Mouse (Mus musculus) left cerebral cortex, adult 8-10 months (tissue): ENCODE data around the gene Utrn. TPM values are rescaled to one million over a fixed set of nuclear protein-coding genes. Genes with fewer than 3 reads are reported as not detected.
"Not testable (repeated sequence)": the region's sequence is repeated elsewhere in the genome, so short reads cannot be mapped to it uniquely, and the experiment has no call there.

ENCODE experiments used
- DNase-seq, 2 experiments: peaks; one replicate each; pipeline ENCODE4 v3.0.0; 2022; ENCODE audit warnings: low spot score in 2 of 2
- total RNA-seq, 4 experiments: library from RNA; stranded (reverse); gene quantifications; 2 replicates each; pipeline ENCODE4 v1.2.4; 2022

The Utrn gene
- total RNA-seq, 4 experiments from 2014 or later: 69.4 to 88.4 (median 77.1) TPM

DNA sequence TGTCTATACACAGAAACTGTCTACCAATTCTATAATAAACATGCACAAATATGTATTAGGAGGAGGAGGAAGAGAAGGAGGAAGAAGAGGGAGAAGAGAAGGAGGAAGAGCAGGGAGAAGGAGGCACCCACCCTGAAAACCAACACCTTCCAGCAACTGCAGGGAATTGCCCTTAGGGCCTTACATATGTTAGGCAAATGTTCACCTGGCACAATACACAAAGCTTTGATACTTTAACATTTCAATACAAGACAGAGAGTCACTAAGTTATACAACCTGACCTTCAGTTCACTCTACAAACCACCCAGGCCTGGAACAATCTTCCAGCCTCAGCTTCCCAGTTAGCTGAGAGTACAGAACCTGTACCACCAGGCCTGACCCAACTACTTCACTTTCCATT is 260.5 kb downstream of the Utrn start:
- no peak for DNase-seq

DNA sequence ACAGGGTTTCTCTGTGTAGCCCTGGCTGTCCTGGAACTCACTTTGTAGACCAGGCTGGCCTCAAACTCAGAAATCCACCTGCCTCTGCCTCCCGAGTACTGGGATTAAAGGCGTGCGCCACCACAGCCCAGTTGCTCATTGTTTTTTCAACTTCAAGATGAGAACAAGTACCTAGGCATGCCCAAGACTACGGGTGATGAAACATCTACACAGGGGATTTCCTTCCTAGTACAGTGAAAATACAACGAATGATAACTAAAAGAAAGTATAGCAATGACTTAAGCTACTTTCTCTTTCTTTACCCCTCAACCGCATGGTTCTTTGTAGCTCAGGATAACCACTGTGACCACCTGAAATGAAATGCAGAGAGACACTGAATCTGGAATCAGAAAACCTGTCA is 262.0 kb downstream of the Utrn start:
- DNase-seq: not testable (repeated sequence)

- no peak for DNase-seq
Observed at GRCm38 (mm10) chr10:12595379-12595778, 273.8 kb downstream of the Utrn start.

DNA sequence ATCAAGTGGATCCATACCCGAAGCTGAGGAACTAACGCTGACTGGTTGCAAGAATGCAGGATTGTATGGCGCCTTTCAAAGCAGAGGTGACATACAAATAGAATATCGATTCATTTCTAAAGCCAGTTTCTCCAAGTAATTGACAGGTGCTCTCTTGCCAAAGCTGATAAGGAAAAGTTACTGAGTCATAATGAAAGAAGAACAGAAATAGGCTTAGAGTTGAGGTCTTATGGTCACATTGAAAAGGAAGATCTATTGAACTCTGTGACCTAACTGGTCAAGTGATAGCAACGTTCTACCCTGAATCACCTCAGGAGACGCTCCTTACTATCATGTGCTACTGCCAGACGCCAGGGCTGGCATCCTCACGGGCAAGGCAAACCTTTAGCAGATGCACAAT is 274.2 kb downstream of the Utrn start:
- no peak for DNase-seq

GRCm38 (mm10) chr10:12593071-12593470 is 276.1 kb downstream of the Utrn start:
- no peak for DNase-seq

DNA sequence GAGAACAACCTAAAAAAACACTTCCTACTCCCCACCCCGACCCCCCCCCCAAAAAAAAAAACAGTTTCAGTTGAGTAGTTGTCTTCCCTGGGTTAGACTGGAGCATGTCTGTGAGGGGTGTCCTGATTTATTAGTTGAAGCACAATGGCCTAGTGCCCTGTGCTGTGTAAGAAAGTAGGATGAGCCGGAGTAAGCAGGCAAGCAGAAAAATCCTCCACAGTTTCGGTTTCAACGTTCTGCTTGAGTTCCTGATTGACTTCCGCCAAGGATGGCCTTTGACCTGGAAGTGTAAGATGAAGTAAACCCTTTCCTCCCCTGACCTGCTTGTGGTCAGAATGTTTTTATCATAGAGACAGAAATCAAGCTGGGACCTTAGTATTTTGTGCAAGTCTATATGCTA is 277.2 kb downstream of the Utrn start:
- DNase-seq: no peak

GRCm38 (mm10) chr10:12588051-12588450 is 281.1 kb downstream of the Utrn start:
- no peak for DNase-seq

DNA sequence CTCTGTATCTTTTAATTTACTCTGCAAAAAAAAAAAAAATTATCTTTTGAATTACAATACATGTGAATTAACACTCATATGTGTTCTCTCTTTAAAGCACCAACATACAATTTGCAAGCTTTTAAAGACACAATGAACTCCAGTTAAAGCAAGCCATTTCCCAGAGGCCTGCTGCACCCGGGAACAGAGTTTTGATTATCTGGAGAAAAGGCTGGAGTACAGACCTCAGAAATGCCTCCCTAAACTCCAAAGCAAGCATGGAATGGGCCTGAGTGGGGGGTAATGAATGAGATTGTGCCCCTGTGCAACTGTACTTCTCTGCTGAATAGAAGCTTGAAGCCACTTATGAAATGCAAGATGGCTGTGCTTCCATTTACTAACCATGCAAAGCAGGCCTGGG is 281.8 kb downstream of the Utrn start:
- no peak for DNase-seq

DNA sequence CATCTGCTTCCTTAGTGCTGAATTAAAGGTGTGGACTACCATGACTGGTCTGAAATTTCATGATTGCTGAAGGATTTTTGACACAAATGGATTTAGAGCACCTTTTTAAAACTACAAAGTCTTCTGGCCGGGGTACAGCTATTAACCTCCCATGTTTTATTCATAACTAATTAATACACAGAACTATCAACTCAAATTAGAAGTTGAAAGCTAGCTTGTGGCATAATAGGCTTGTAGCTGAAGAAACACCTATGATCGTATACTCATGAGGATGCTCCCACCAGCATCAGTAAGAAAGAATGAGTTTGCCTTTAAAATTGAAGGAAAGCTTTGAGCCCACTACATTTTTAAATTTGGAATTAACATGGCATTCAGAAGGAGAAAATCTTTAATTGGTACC is 282.3 kb downstream of the Utrn start:
- DNase-seq: no peak

- DNase-seq: no peak
Observed at GRCm38 (mm10) chr10:12586200-12586599, 283.0 kb downstream of the Utrn start.

- no peak for DNase-seq
Observed at GRCm38 (mm10) chr10:12583473-12583872, 285.7 kb downstream of the Utrn start.

- DNase-seq: no peak
Observed at GRCm38 (mm10) chr10:12579048-12579447, 290.1 kb downstream of the Utrn start.

- DNase-seq: no peak
Observed at GRCm38 (mm10) chr10:12575849-12576435, 293.2 kb downstream of the Utrn start.

GRCm38 (mm10) chr10:12574760-12575159 is 294.4 kb downstream of the Utrn start:
- DNase-seq: no peak

DNA sequence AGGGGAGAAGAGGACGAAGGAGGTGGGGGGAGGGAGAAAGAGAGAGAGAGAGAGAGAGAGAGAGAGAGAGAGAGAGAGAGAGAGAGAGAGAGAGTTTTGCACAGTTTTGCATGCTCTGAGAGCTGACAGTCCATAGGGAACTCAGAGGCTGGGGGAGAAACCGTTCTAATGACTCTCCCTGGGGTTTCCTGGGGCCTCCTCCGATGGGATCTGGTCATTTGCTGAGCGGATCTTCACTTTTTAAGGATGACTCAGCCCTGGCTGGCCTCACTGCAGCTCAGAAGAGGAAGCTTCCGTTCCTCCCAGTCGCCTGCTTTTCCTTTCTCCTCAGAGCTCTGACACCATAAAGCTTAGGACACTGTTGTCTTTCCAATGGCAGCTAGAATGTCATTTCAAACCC is 295.6 kb downstream of the Utrn start:
- DNase-seq: no peak

GRCm38 (mm10) chr10:12572759-12573158 is 296.4 kb downstream of the Utrn start:
- DNase-seq: no peak

DNA sequence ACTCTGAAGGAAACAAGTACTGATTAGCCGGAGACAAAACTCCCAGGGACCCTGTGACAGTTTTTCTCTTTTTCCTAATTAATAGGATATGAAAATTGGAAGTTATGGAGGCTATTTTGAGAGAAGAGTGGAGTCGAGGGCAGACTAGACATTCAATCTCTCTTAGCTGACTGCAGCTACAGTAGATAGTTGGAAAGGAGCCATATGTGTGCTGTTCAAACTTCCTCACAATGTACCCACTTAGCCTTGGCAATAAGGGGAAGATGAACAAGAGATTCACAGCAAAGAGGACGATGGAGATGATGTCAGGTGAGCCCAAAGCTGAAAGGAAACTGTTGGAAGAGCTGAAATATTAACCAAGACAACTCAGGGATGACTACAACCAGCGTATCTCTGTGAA is 304.7 kb downstream of the Utrn start:
- DNase-seq: no peak

GRCm38 (mm10) chr10:12558810-12559209 is 310.4 kb downstream of the Utrn start:
- no peak for DNase-seq

DNA sequence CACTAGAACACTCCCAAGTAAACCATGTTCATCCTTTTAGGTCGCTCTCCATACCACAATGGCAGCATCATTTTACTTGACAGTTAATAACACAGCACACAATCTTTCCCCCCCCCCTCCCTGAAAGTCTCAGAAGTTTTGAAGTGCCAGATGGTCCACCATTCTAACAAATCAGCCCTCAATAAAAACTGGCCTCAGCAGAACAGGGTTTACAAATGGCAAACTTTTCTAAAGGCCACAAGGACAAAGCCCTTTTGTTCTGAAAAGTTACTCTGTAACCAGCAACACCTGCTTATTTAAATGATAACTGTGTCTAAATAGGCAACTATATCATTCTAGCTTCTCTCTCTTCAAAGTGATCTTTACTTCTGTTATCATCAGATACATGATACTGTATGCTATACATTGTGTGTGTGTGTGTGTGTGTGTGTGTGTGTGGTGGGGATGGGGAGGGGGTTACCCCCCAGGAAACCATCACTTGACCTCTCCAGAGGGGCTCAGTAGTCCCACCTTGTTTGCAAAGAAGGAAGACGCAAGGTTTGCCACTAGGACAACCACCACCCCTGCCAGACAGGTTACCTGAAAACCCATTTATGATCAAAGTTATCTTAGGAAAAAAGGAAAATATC is 315.0 kb downstream of the Utrn start:
- DNase-seq: no peak

DNA sequence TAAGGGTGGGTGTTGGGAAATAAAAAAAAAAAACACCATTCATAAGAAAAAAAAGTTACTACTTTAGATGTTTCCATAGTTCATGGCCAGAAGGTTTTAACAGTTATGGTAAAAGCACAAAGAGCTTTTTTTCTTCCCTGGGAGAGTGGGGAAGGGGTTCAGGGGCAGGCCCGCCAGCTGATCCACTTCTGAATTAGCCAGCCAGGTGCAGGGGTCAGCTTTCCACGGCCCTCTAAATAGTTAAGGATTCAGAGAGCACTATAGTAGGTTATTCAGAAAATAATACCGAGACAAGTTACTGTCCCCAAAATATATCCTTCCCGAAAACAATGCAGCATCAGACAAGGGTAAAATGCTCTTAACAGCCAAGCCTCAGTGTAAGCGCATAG is 316.3 kb downstream of the Utrn start:
- DNase-seq: no peak

- no peak for DNase-seq
Observed at GRCm38 (mm10) chr10:12552196-12552889, 316.8 kb downstream of the Utrn start.

- DNase-seq: no peak
Observed at GRCm38 (mm10) chr10:12551735-12552134, 317.4 kb downstream of the Utrn start.

DNA sequence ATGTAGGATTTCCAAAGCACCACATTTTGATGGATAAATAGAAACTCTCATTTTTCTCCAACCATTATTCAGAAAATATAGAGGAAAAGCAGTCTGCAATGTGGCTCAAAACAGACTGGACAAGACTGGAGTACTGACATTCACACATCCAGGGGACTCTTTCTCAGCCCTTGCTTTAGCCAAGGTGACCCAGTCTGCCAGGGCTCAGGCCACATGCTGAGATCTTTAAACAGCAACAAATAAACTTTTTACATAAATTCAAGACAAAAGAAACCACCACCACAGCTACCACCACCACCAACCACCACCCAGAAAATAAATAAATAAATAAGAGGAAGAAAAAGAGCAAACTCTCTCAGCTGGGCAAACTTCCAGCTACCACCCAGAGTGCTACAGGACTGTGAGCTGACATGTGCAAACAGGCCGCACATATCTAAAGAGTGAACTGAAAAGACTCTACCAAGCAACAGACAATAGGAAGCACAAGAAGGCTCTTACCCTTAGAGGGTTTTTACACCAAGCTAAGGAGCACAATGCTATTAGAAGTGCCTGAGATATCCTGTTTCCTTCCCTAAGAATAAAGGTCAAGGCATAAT is 319.1 kb downstream of the Utrn start:
- DNase-seq: no peak
